Mouse (Mus musculus) thymus, adult 2 months (tissue): ENCODE measurements at regions not wholly inside any gene's neighbourhood (a gene's known extent, or its start where the extent isn't known, plus 50 kb on each side); places are given as distances from the start of the nearest gene placed in this dataset.

Source experiments
- CTCF ChIP-seq: fragments of 200-500 bp; IDR thresholded peaks from 2 replicates; pipeline ENCODE4 v1.5.1; 2012; ENCODE audit warnings: mild to moderate bottlenecking, control low read depth, low read length, moderate library complexity, borderline replicate concordance; ENCODE audit not compliant: control insufficient read depth, poor library complexity, insufficient read depth; ENCODE audit errors: extremely low read depth
- POLR2A ChIP-seq: fragments of 200-500 bp; IDR thresholded peaks from 2 replicates; pipeline ENCODE4 v1.6.1; 2012; ENCODE audit warnings: mild to moderate bottlenecking, low read length, control low read depth, moderate library complexity; ENCODE audit not compliant: control insufficient read depth, poor library complexity, insufficient read depth; ENCODE audit errors: extremely low read depth

DNA sequence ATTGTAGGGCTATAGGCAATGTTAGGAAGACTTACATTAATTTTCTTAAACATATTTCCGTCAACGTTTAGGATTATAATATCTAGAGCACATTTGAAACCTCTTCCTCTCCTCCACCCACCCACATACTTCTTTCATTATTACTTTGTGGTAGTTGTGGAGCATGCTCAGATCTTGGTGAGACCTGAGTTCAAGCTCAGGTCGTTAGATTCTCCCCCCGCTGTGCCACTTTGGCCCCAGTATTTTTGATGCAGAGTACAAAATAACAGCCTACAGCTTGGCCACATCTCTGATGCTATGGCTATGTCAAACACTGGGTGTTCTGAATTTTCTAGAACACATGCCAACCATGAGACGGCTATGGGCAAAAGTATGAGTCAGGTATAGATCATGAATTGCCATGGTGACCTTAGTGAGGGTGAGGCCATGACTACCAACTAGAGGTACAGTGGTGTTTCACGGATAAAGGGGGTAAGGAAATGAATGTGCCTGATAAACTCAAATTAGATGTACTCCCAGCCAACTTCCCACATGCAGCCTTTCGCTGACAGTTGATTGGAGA is 68.5 kb upstream of the H2afz start:
- TF ChIP-seq CTCF (no peak), POLR2A (no peak)
